Mouse (Mus musculus) midbrain, embryonic 10.5 days (tissue): ENCODE measurements at regions not wholly inside any gene's neighbourhood (a gene's known extent, or its start where the extent isn't known, plus 50 kb on each side); places are given as distances from the start of the nearest gene placed in this dataset.
A peak's percentile ranks its signal among the peaks of the same experiment; 100 is the strongest.

Experiments used
- DNase-seq: peaks from one replicate; pipeline ENCODE4 v3.0.0-alpha.2; 2017; ENCODE audit warnings: low spot score
- H3K27ac ChIP-seq: fragments of 300-500 bp; sonication (generic); replicated peaks from 2 replicates; pipeline ENCODE4 v1.5.1; 2016; ENCODE audit warnings: mild to moderate bottlenecking
- H3K27me3 ChIP-seq: fragments of 300-500 bp; sonication (generic); 2 replicates; pipeline ENCODE4 v1.6.1; 2016; ENCODE audit warnings: low read depth, mild to moderate bottlenecking; ENCODE audit not compliant: poor library complexity, severe bottlenecking
- H3K36me3 ChIP-seq: fragments of 300-500 bp; sonication (generic); 2 replicates; pipeline ENCODE4 v1.6.1; 2016; ENCODE audit warnings: mild to moderate bottlenecking, moderate library complexity
- H3K4me1 ChIP-seq: fragments of 300-500 bp; sonication (generic); 2 replicates; pipeline ENCODE4 v1.6.1; 2016
- H3K4me3 ChIP-seq: fragments of 300-500 bp; sonication (generic); 2 replicates; pipeline ENCODE4 v1.5.1; 2016; ENCODE audit warnings: mild to moderate bottlenecking, moderate library complexity
- H3K9me3 ChIP-seq: fragments of 300-500 bp; sonication (generic); replicated peaks from 2 replicates; pipeline ENCODE4 v1.6.1; 2016; ENCODE audit warnings: mild to moderate bottlenecking
- WGBS: fragments of 180-500 bp; shearing (Covaris S2); methylation state at CpG from one replicate; pipeline ENCODE4 v1.1.7; 2016; 5-methylcytosine and 5-hydroxymethylcytosine counted together

GRCm38 (mm10) chr7:69564432-69564831, 802.1 kb downstream of the Nr2f2 start:
- no peaks in the 10 kb centered on the region for H3K27me3 ChIP-seq
- no peaks in the 10 kb centered on the region for H3K36me3 ChIP-seq
- no peaks in the 10 kb centered on the region for H3K9me3 ChIP-seq
- 90% methylated on average over 2 of the region's 2 CpGs for WGBS
- no peak overlapping the region for H3K27ac ChIP-seq
- DNase-seq, result no peak
- no peaks in the 10 kb centered on the region for H3K4me1 ChIP-seq
- H3K4me3 ChIP-seq, result no peak overlapping the region

- Histone ChIP-seq H3K36me3 (no peaks in the 10 kb centered on the region), H3K27me3 (no peaks in the 10 kb centered on the region), H3K9me3 (no peaks in the 10 kb centered on the region), H3K4me3 (no peak overlapping the region), H3K4me1 (no peaks in the 10 kb centered on the region), H3K27ac (no peak overlapping the region)
- 87% methylated on average over 8 of the region's 8 CpGs for WGBS
- DNase-seq, result no peak
These were observed 805.7 kb upstream of the Arrdc4 start for GRCm38 (mm10) chr7:69554776-69555175.

GRCm38 (mm10) chr7:69553981-69554380, 804.9 kb upstream of the Arrdc4 start:
- no peaks in the 10 kb centered on the region for H3K4me1 ChIP-seq
- no peaks in the 10 kb centered on the region for H3K9me3 ChIP-seq
- DNase-seq, result no peak
- H3K36me3 ChIP-seq, result no peaks in the 10 kb centered on the region
- H3K4me3 ChIP-seq, result no peak overlapping the region
- no peaks in the 10 kb centered on the region for H3K27me3 ChIP-seq
- no peak overlapping the region for H3K27ac ChIP-seq
- WGBS, result 91% methylated on average over 6 of the region's 6 CpGs

GRCm38 (mm10) chr7:69536072-69536471, 787.0 kb upstream of the Arrdc4 start:
- Histone ChIP-seq H3K9me3 (no peaks in the 10 kb centered on the region), H3K4me1 (no peaks in the 10 kb centered on the region), H3K27ac (no peak overlapping the region), H3K27me3 (no peaks in the 10 kb centered on the region), H3K36me3 (no peaks in the 10 kb centered on the region), H3K4me3 (no peak overlapping the region)
- no peak for DNase-seq
- 89% methylated on average over 1 of the region's 1 CpGs for WGBS

- no peak overlapping the region for H3K4me3 ChIP-seq
These were observed 764.9 kb upstream of the Arrdc4 start for GRCm38 (mm10) chr7:69513966-69514365.

GRCm38 (mm10) chr7:69510389-69510788, 761.3 kb upstream of the Arrdc4 start:
- no peak overlapping the region for H3K27ac ChIP-seq
- no peaks in the 10 kb centered on the region for H3K36me3 ChIP-seq
- no peaks in the 10 kb centered on the region for H3K27me3 ChIP-seq
- H3K9me3 ChIP-seq, result no peaks in the 10 kb centered on the region
- H3K4me1 ChIP-seq, result no peaks in the 10 kb centered on the region; the same call in 1 of the 2 replicates
- WGBS, result 72% methylated on average over 8 of the region's 8 CpGs
- no peak overlapping the region for H3K4me3 ChIP-seq
- DNase-seq, result no peak

More at GRCm38 (mm10) chr7:69513966-69514365, 764.9 kb upstream of the Arrdc4 start:
- Histone ChIP-seq H3K9me3 (no peaks in the 10 kb centered on the region), H3K36me3 (no peaks in the 10 kb centered on the region), H3K4me1 (no peaks in the 10 kb centered on the region; the same call in 1 of the 2 replicates), H3K27me3 (no peaks in the 10 kb centered on the region), H3K27ac (no peak overlapping the region)
- 84% methylated on average over 2 of the region's 2 CpGs for WGBS
- no peak for DNase-seq

- Histone ChIP-seq H3K27ac (peak overlapping the region; percentile 67), H3K27me3 (peaks cover 52% of the 10 kb centered on the region), H3K4me3 (0 out of 2 replicates have a peak overlapping the region, but pooled peaks have one; percentile 21), H3K9me3 (no peaks in the 10 kb centered on the region), H3K36me3 (no peaks in the 10 kb centered on the region), H3K4me1 (peaks cover 18% of the 10 kb centered on the region)
- no peak for DNase-seq
- 63% methylated on average over 18 of the region's 18 CpGs for WGBS
These were observed 744.3 kb upstream of the Arrdc4 start for GRCm38 (mm10) chr7:69493062-69493930.

GRCm38 (mm10) chr7:69490566-69491466, 741.8 kb upstream of the Arrdc4 start:
- Histone ChIP-seq H3K4me1 (peaks cover 18% of the 10 kb centered on the region), H3K27me3 (peaks cover 50% of the 10 kb centered on the region), H3K9me3 (no peaks in the 10 kb centered on the region), H3K36me3 (no peaks in the 10 kb centered on the region), H3K4me3 (no peak overlapping the region), H3K27ac (no peak overlapping the region)
- 39% methylated on average over 16 of the region's 16 CpGs for WGBS
- DNase-seq, result peak; percentile 80

GRCm38 (mm10) chr7:69488630-69489029, 739.6 kb upstream of the Arrdc4 start:
- Histone ChIP-seq H3K9me3 (no peaks in the 10 kb centered on the region), H3K4me3 (no peak overlapping the region), H3K36me3 (no peaks in the 10 kb centered on the region), H3K4me1 (peaks cover 18% of the 10 kb centered on the region), H3K27me3 (peaks cover 45% of the 10 kb centered on the region), H3K27ac (no peak overlapping the region)
- 70% methylated on average over 6 of the region's 6 CpGs for WGBS
- DNase-seq, result no peak

GRCm38 (mm10) chr7:69487111-69487510, 738.1 kb upstream of the Arrdc4 start:
- 85% methylated on average over 3 of the region's 3 CpGs for WGBS
- Histone ChIP-seq H3K27me3 (peaks cover 30% of the 10 kb centered on the region), H3K4me1 (peaks cover 9% of the 10 kb centered on the region; the same call in 1 of the 2 replicates), H3K27ac (no peak overlapping the region), H3K36me3 (no peaks in the 10 kb centered on the region), H3K4me3 (no peak overlapping the region), H3K9me3 (no peaks in the 10 kb centered on the region)
- DNase-seq, result no peak

- Histone ChIP-seq H3K27ac (no peak overlapping the region), H3K9me3 (no peaks in the 10 kb centered on the region), H3K4me1 (no peaks in the 10 kb centered on the region), H3K4me3 (no peak overlapping the region), H3K36me3 (no peaks in the 10 kb centered on the region), H3K27me3 (peaks cover 9% of the 10 kb centered on the region)
- 89% methylated on average over 4 of the region's 4 CpGs for WGBS
- no peak for DNase-seq
These were observed 735.5 kb upstream of the Arrdc4 start for GRCm38 (mm10) chr7:69484552-69484951.
